In genomic region chr14:34501804-34502474, GRCm38 (mm10) we compare ENCODE assay signal across 9 mouse cellular contexts. TPM values are rescaled to one million over a fixed set of nuclear protein-coding genes. Genes with fewer than 3 reads are reported as not detected.
A peak's percentile ranks its signal among the peaks of the same experiment; 100 is the strongest.
DNase-seq lines count a peak whose midpoint lies in the region; ATAC-seq lines count a peak whose summit lies in the region.
"Had no signal": no experiment of that assay in that cellular context is flagged by ENCODE, and none has a peak within 500 bp of the region (broad histone marks: within the 10 kb centered on the region; RNA-seq: fewer than 3 reads in every experiment).

No protein-coding gene starts in this region.

- H3K36me3 ChIP-seq in embryonic facial prominence, embryonic 14.5 days (ENCODE audit: control insufficient read depth, insufficient read depth, low read length) = no peaks in the 10 kb centered on the region

- ATAC-seq in embryonic facial prominence, embryonic 14.5 days (ENCODE audit: low read depth) = peak; percentile 55
- ATAC-seq in activated CD4-positive, CD25-positive, alpha-beta regulatory T cell, adult 4 months = no peak

- H3K4me3 ChIP-seq in embryonic facial prominence, embryonic 14.5 days (ENCODE audit: low read depth, low read length) = peak overlapping the region; percentile 98

- DNase-seq in CD8-positive naive resting alpha-beta T cell, adult 2 months (ENCODE audit: low read depth in 2 of 2, low spot score in 2 of 2) = peak; percentile 10 to 36
- DNase-seq in adrenal gland, postnatal 25 days = peak; percentile 50
- peak; percentile 65 for DNase-seq in embryonic facial prominence, embryonic 14.5 days (ENCODE audit: low spot score)
- DNase-seq in heart, postnatal 10 days = peak; percentile 58 to 65
- DNase-seq in layer of hippocampus, postnatal 25 days (ENCODE audit: extremely low spot score in 1 of 2, low spot score in 1 of 2) = peak; percentile 34 to 49
- peak; percentile 39 for DNase-seq in lung, postnatal 10 days
- peak; percentile 16 for DNase-seq in retina, postnatal 7 days (ENCODE audit: low read depth, low spot score)

- peak overlapping the region; percentile 100 for H3K9ac ChIP-seq in embryonic facial prominence, embryonic 14.5 days (ENCODE audit: low read depth, low read length)

- peak overlapping the region; percentile 99 for H3K27ac ChIP-seq in embryonic facial prominence, embryonic 14.5 days (replicated peaks; ENCODE audit: low read depth, low read length)

- under 1% methylated on average over 21 of the region's 77 CpGs for WGBS in embryonic facial prominence, embryonic 14.5 days

- intact Hi-C loops in heart, postnatal 10 days (cut with DNase I) = loop anchor here (2.0 to 5.0 kb wide), 4 partner anchors 45 to 190 kb away; partner anchors contain the start of genes Glud1, Mmrn2 and Shld2

- no peaks in the 10 kb centered on the region for H3K9me3 ChIP-seq in embryonic facial prominence, embryonic 14.5 days (ENCODE audit: control insufficient read depth, low read length)

- H3K4me1 ChIP-seq in embryonic facial prominence, embryonic 14.5 days (ENCODE audit: control insufficient read depth, insufficient read depth, low read length) = peaks cover 32% of the 10 kb centered on the region

- H3K27me3 ChIP-seq in embryonic facial prominence, embryonic 14.5 days (replicated peaks; ENCODE audit: control insufficient read depth, insufficient read depth, low read length) = no peaks in the 10 kb centered on the region

- peak overlapping the region; percentile 65 for H3K4me2 ChIP-seq in embryonic facial prominence, embryonic 14.5 days (ENCODE audit: low read depth, low read length)

RNA-seq across cellular contexts. Expression of gene Bmpr1a, which starts 1.2 kb away (rescaled TPM):
- 64.7 and 73.0 TPM in 2 replicates for total RNA-seq in adrenal gland, postnatal 25 days (2021)
- polyA plus RNA-seq in embryonic facial prominence, embryonic 14.5 days (2014; fragmentation: Nextera tagmentation; extraction: Ambion mirVana) = 65.0 and 68.7 TPM in 2 replicates
- 100 to 1,000 TPM in 1 of 2 experiments, 10 to 100 TPM in 1; 83.2 to 115 TPM for total RNA-seq in heart, postnatal 10 days (2021)
- 10 to 100 TPM; 38.0 to 40.9 TPM for total RNA-seq in layer of hippocampus, postnatal 25 days (2021)
- polyA plus RNA-seq in activated CD4-positive, CD25-positive, alpha-beta regulatory T cell, adult 4 months (2017; shearing (Covaris generic)) = under 1 TPM; 0.38 to 0.40 TPM

RNA-seq across cellular contexts. Expression of gene 9230112D13Rik, which starts 20.7 kb away (rescaled TPM):
- not detected in 2 replicates for total RNA-seq in adrenal gland, postnatal 25 days (2021)
- not detected in 2 replicates for polyA plus RNA-seq in embryonic facial prominence, embryonic 14.5 days (2014; fragmentation: Nextera tagmentation; extraction: Ambion mirVana)
- total RNA-seq in heart, postnatal 10 days (2021) = not detected
- not detected for total RNA-seq in layer of hippocampus, postnatal 25 days (2021)
- polyA plus RNA-seq in activated CD4-positive, CD25-positive, alpha-beta regulatory T cell, adult 4 months (2017; shearing (Covaris generic)) = not detected
- total RNA-seq: gastrocnemius, postnatal 4 days had no signal
